Mouse (Mus musculus) liver (tissue): ENCODE data around the gene Lrrc15.

Experiments
- DNase-seq: peaks from one replicate; pipeline ENCODE4 v3.0.0-alpha.2; 2020; ENCODE audit warnings: mixed read lengths

Gene Lrrc15

GRCm38 (mm10) chr16:30282844-30283495 lies at the start of gene Lrrc15:
TSS of gene Lrrc15 (minus strand) at chr16:30283256.
- DNase-seq, result no peak

DNA sequence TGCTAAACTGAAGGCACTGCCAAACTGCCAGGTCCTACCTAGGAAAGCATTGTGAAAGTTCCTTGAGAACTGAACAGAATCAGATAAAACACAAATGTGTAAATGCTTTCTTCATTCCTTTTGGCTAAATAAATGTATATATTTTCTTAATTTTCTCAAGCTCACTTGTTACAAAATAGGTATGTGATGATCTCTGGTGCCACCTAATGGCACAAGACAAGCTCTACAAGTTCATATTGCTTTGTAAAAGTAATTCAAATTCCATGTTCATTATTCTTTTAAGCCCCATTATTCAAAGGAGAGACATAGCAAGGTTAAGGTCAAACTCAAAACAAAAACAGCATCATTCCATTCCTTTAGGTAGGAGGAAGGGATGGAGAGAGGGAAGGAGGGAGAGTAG lies 31.2 kb upstream of the Lrrc15 start:
- DNase-seq, result no peak

- DNase-seq, result no peak
These were observed 27.6 kb upstream of the Lrrc15 start, which contains the start of gene Gp5 for GRCm38 (mm10) chr16:30310647-30311046. TSS of gene Gp5 (minus strand) at chr16:30310779.

DNA sequence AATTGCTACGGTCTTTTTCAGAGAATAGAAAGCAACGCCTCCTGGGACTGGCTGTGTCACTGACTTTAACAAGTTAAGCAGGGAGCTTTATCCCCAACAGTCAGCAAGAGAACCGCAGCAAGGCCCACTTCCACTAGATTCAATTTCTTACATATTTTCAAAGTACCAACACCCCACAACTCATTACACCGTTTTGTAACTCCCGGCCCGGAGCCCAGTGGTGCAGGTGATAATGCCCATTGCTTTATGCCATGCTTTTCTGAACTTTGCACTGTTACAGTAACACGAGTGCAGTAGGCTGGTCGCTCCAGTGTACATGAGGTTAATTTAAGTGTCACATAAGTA lies 27.1 kb upstream of the Lrrc15 start:
- no peak for DNase-seq

GRCm38 (mm10) chr16:30309395-30310170 lies 26.5 kb upstream of the Lrrc15 start:
- DNase-seq, result no peak

DNA sequence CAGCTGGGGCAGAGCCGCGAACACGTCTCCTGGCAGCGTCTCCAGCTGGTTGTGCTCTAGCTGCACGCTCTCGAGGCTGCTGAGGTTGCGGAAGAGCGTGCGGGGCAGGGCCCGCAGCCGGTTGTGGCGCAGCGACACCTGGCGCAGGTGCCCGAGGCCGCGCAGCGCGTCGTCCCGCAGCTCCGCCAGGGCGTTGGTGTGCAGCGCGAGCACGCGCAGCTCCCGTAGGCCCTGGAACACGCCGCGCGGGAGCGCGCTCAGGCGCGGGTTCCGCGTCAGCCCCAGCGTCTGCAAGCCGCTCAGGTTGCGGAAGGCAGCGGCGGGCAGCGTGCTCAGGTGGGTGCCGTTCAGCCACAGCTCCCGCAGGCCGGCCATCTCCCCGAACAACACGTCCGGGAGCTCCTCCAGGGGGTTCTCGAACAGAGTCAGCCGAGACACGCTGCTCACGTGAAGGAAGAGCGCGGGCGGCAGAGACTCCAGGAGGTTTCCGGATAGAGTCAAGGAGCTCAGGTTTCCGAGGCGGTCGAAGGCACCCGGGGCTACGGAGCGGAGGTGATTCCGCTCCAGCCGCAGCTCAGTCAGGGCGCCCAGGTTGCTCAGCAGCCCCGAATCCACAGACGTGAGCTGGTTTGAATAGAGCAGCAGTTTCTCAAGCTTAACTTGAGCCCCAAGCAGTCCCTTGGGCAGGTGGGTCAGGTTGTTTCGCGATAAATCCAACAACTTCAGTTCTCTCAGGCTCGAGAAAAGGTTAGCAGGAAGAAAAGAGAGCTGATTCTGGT lies 25.7 kb upstream of the Lrrc15 start:
- peak; percentile 53 for DNase-seq

- no peak for DNase-seq
These were observed 25.0 kb upstream of the Lrrc15 start for GRCm38 (mm10) chr16:30307961-30308615.

DNA sequence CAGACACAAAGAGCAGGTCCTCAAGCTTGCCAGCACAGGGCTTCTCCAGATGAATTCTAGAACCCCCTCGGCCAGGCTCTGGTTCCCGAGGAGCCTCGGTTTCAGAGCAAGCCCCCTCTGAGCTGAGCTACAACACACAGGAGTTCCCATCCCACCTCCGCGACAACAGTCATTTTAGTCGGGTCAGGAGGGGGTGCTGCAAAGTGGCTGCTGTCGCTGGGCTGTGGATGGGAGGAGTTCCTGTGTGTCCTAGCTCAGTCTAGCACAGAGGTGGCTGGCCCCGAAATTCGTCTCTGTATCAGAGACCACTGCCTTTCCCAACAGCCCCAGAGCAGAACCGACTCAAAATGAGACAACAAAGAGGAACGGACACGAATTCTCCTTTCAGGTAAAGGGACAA lies 24.2 kb upstream of the Lrrc15 start:
- no peak for DNase-seq

DNA sequence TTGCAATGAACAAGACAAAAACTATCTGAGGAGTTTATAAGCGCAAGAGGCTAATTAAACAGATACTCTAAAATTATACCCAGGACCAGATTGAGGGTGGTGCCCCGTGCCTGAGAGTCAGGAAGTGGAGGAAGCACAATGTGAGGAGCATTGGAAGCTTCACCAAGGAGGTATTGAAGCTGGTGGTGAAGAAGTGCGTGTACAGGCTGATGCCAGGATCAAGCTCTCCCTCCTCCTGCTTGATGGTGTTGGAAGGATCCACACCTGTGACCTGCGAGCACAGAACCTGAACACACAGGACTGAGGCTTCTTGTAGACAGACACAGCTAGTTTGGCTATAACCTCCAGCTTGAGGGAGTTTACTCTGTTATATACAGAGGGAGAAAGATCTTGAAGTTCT lies 23.0 kb upstream of the Lrrc15 start:
- no peak for DNase-seq

DNA sequence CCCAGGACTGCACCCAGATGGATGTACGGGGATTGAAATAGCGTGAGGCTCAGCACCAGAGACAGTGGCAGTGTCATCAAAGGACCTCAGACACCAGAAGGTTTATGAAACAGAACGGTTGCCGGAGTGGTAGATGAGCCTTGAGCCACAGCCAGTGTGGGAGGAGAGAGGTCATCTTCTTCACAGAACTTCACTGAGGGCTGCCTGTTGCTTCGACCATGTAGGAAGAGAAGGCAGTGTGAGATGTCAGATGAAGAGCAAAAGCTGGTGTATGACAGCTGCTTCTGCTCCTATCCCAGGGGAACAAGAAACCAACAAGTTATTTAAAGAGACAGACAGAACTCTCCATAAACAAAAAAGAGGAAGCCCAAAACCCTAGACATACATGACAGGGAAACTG lies 21.2 kb upstream of the Lrrc15 start:
- DNase-seq, result no peak

GRCm38 (mm10) chr16:30303411-30303810 lies 20.4 kb upstream of the Lrrc15 start:
- DNase-seq, result no peak

DNA sequence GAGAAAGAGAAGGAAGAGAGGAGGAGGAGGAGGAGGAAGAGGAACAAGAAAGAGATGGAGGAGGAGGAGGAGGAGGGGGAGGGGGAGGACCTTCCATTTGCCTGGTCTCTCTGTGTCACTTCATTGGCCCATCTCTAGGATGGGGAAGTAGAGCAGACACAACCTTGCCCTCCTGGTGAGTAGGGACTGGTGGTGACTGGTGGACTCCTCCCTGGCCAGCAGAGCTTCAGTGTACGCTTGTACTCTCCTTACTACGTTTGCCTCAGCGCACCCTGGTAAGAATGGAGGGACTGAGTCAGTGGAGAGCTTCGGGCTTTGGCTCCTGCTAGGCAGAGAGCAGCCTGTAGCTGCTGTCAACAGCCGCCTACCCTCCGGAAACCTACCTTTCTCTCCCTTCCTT lies 19.6 kb upstream of the Lrrc15 start:
- no peak for DNase-seq

DNA sequence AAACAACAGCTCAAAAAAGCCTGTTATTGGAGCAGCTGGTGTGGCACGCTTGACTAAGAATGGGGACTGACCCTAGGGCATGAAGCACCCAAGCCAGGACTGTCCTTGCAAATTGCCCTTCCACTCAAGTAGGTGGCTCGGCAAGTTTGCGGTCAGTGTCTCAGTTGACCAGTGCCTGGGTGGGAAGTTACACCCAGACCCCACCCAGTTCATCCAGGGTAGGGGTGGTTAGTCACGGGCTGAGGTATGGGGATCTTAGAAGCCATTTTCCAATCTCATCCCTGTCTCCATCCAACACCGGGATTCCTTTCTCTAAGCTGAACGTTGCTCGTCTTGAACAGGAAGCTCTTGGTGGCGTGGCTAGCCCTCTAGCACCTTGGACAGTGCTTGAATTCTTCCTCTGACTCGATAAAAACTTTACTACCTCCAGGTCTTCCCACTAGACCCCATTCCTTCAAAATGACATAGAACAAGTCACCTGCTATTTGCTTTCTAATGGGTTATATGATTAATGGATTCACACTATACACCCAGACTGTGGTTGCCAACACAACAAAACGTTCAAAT lies 16.7 kb upstream of the Lrrc15 start:
- no peak for DNase-seq

GRCm38 (mm10) chr16:30297450-30297849 lies 14.4 kb upstream of the Lrrc15 start:
- no peak for DNase-seq

GRCm38 (mm10) chr16:30296601-30297275 lies 13.7 kb upstream of the Lrrc15 start:
- DNase-seq, result no peak

DNA sequence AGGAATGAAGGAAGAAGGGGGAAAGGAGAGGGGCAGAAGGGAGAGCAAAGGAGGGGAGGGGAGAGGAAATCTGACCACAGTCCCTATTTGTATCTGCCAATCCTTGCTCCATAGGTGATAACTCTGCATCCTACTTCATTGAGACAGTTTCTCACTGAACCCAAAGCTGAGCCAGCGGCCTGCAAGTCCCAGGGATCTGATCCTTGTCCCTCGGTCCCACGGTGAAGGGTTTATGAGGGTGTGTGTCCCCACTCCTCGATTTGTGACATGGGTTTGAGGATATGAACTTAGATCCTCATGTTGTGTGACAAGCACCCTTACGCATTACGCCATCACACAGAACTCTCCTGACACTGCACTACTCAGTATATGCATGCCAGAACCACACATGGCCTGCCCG lies 12.1 kb upstream of the Lrrc15 start:
- no peak for DNase-seq

- DNase-seq, result no peak
These were observed 7.4 kb upstream of the Lrrc15 start for GRCm38 (mm10) chr16:30290436-30290835.

DNA sequence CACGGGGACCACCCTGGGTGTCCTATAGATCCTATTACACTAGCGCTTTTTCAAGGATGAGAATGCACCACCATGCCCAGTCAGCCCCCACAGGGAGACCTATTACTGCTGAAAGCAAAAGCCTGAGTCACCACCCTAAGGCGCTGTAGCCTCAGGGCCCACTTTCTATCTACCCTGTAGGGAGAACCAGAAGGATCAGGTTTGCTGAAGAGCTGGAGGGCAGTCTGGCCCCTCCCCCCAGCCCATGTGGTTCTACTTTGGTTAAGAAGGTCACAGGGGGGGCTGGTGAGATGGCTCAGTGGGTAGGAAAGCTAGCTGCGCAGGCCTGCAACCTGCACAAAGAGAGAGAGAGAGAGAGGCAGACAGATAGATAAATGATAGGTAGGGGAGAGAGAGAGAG lies 2.6 kb upstream of the Lrrc15 start:
- DNase-seq, result no peak

DNA sequence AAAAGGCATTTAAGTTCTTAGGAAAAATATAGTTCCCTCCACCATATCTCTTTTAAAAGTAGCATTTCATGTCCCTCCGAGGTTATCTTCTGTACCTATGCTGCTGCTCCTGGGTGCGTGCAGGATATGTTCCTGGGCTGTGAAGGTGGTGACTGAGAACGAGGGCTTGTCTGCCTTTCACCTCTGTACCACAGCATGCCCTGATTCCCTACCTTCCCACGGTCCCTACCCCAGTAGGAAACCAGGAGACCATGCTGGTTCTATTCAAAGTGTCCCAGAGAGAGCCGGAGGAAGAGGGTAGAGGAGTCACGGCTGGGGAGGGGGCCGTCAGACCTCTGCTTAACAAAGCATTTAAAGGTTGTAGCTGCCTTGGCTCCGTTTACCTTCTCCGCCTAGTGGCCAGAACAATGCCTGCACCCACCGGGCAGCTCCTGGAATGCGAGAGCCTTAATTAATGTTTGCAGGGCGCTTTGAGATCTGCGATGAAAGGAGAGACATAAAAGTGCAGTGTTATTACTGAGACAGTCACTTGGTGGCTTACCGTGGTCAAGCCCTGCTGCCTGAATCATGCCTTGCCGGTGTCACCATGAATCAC lies 784 bp upstream of the Lrrc15 start:
- peak; percentile 46 for DNase-seq

DNA sequence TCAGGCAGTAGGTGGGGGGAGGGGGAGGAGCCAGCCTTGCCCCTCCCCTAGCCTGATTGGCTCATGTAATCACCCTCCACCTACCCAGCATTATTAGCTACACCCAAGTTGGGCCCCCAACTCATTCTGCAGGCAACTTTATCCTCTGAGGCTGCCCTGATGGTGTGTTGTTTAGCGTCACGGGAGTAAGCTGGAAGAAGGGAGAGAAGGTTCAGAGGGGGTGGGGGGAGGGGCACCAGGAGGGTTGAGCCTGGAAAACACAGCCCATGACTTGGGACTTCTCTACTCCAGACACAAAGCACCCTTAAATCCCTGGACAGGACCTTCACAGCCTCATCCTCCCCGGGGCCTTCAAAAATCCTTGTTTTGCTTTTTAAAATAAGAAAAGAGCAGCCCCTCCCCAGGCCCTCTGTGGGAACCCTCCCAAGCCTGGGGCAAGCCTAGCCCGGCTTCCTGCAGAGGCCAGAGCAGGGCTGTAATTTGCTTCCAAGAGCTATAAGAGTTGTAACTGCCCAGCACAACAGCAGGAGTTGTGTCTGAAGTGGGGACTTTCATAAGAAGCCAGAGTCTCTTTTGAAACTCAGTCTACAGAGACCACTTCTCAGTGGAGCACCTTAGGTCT lies 2.3 kb downstream of the Lrrc15 start:
- DNase-seq, result no peak

DNA sequence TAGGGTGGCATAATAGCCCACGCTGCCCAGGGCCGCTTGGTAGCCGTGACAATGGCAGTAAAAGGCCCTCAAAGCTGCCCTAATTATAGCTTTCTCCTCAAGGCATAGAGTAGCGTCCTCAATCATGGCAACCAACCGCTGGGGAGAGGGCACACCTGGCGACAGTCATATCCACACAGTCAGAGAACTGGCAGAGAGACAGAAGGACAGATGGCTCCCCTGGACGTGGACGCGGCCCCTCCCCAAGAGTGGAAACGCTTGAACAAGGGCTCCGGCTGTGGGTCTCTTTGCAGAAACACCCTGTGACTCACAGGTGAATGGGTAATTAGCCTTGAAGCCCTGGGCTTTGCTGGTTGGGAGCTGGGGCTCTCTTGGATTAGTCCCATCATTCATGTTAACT lies 4.7 kb downstream of the Lrrc15 start:
- DNase-seq, result no peak
